Mouse (Mus musculus): ENCODE measurements at regions not wholly inside any gene's neighbourhood (a gene's known extent, or its start where the extent isn't known, plus 50 kb on each side); places are given as distances from the start of the nearest gene placed in this dataset.

- ATAC-seq (replicated peaks; ENCODE audit: low FRiP score, low TSS enrichment, poor library complexity, severe bottlenecking): no peak
Observed at GRCm38 (mm10) chr11:45173546-45173945, 556.4 kb downstream of the Ebf1 start.

GRCm38 (mm10) chr11:45174071-45174470 lies 557.0 kb downstream of the Ebf1 start:
- ATAC-seq (replicated peaks; ENCODE audit: low FRiP score, low TSS enrichment, poor library complexity, severe bottlenecking): no peak

DNA sequence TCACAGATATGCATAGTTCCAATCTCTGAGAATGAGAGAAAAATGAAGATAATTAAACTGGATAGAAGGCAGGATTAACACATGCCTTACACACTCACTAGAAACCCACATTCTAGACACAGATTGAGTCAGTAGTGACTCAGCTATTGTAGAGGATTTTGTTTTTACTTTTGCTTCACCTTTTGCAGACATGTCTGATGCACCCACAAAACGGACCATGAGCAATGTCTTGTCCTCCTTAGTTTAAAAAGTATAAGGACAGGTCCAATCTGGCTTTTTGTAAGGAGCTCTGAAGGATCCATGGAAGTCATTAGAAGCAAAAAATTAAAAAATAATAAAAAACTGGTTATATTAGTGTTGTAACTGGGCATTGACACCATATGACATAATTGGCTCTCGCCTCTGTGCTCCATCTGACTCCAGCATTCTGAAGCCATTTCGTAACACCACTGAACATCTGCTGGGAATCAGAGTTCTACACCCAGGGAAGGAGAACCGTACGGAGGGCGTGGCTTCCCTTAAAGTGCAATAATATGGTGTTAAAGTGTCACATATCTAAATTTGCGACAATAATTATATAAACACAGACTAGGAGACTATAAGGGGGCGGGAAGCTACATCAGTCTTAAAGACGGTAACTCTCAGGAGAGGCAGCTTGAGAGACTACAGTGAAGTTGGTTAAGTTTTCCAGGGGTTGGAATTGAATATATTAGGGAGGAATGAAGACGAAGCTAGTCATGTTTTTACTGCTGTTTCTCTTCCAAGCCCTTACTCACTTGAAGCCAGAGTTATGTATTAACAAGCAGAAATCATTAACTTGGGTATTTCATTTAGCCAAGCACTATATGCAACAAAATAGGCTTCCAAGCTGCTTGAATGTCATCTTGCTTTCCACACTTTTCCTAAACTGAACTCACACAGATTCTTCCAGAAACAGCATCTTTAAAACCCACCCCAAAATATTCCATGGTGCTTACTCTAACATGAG lies 558.0 kb downstream of the Ebf1 start:
- no peak for ATAC-seq (replicated peaks; ENCODE audit: low FRiP score, low TSS enrichment, poor library complexity, severe bottlenecking)

DNA sequence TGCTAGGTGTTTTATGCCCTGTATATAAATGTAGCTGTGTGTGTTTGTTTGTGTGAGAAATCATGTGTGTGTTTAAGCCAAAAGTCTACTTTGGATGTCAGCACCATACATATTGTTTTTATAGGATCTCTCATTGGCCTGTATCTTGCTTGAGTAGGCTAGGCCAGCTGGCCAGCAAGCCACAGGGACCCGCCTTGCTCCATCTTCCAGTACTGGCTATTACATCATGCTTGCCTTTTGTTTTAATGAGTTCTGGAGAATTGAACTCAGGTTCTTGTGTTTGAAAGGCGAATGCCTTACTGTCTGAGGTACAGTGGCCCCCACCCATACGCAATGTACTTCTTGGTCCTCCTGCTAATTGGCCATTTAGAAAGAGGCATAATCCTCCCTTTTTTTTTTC lies 559.9 kb downstream of the Ebf1 start:
- ATAC-seq (replicated peaks; ENCODE audit: low FRiP score, low TSS enrichment, poor library complexity, severe bottlenecking): no peak

DNA sequence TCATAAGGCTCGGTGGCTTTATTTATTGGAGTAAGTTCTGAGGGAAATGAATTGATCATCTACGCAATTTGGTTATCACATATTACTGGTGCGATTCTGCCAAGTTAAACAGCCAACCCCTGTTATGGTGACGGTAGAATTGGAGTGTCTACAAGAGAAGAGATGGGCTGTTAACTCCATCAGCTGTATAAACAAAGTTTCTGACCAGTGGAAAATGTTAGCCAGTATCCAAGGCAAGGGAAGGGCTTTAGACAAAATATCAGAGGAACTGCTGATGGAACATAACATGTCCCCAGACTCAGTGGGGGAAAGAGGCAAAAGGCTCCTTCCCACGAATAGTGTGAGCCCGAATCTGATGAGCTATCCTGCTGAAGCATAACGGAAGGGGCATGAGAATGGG lies 560.9 kb downstream of the Ebf1 start:
- no peak for ATAC-seq (replicated peaks; ENCODE audit: low FRiP score, low TSS enrichment, poor library complexity, severe bottlenecking)

GRCm38 (mm10) chr11:45179019-45179418 lies 561.9 kb downstream of the Ebf1 start:
- no peak for ATAC-seq (replicated peaks; ENCODE audit: low FRiP score, low TSS enrichment, poor library complexity, severe bottlenecking)

GRCm38 (mm10) chr11:45190601-45191370 lies 573.7 kb downstream of the Ebf1 start:
- ATAC-seq (replicated peaks; ENCODE audit: low FRiP score, low TSS enrichment, poor library complexity, severe bottlenecking): no peak

GRCm38 (mm10) chr11:45191392-45192189 lies 574.5 kb downstream of the Ebf1 start:
- no peak for ATAC-seq (replicated peaks; ENCODE audit: low FRiP score, low TSS enrichment, poor library complexity, severe bottlenecking)

- no peak for ATAC-seq (replicated peaks; ENCODE audit: low FRiP score, low TSS enrichment, poor library complexity, severe bottlenecking)
Observed at GRCm38 (mm10) chr11:45193319-45193718, 576.2 kb downstream of the Ebf1 start.

- ATAC-seq (replicated peaks; ENCODE audit: low FRiP score, low TSS enrichment, poor library complexity, severe bottlenecking): no peak
Observed at GRCm38 (mm10) chr11:45199520-45199919, 582.4 kb downstream of the Ebf1 start.

DNA sequence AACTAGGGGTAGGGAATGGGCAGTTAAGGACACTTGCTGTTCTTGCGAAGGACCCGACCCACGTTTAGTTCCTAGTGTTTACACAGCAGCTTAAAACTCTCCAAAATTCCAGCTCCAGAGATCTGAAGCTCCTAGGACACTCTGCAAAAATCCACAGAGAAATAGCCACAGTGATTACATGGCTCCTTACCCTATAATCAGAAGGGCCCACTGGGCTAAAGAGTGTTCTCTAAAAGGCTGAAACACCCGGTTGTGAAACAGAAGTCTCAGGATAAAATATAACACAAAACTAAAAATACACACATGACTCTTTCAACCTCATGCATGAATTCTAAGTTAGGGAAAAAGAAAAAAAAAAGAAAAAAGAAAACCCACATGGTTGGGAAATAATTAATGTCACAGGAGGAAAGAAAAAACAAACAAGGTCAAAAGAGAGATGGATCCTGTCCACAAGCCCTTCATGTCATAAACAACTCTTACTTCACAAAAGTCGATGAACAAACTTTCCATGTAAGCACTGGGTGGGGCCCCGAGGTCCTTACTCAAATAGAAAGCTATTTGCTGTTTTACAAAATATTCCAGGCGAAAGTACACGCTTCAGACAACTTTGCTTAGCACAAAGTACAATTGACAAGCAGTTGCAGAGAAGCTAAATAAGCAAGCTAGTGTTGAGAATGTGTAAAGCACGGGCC lies 583.7 kb downstream of the Ebf1 start:
- no peak for ATAC-seq (replicated peaks; ENCODE audit: low FRiP score, low TSS enrichment, poor library complexity, severe bottlenecking)

DNA sequence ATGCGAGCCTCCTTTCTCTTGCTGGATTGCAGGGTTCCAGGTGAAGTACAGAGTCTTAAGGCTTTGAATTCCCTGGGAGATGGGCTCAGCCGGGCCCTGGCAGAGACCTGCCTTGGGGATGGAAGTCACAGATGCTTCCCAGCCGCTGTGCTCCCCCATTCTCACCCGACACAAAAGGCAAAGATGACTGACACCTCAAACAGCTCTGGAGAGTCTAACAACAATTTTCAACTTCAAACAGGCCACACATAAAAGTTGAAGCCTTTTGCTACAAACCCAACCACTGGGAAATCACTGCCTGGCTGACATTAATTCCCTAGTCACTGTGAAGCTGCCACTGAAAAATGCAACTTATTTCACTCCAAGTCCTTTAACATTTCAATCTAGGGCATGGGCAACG lies 586.3 kb downstream of the Ebf1 start:
- ATAC-seq (replicated peaks; ENCODE audit: low FRiP score, low TSS enrichment, poor library complexity, severe bottlenecking): no peak

DNA sequence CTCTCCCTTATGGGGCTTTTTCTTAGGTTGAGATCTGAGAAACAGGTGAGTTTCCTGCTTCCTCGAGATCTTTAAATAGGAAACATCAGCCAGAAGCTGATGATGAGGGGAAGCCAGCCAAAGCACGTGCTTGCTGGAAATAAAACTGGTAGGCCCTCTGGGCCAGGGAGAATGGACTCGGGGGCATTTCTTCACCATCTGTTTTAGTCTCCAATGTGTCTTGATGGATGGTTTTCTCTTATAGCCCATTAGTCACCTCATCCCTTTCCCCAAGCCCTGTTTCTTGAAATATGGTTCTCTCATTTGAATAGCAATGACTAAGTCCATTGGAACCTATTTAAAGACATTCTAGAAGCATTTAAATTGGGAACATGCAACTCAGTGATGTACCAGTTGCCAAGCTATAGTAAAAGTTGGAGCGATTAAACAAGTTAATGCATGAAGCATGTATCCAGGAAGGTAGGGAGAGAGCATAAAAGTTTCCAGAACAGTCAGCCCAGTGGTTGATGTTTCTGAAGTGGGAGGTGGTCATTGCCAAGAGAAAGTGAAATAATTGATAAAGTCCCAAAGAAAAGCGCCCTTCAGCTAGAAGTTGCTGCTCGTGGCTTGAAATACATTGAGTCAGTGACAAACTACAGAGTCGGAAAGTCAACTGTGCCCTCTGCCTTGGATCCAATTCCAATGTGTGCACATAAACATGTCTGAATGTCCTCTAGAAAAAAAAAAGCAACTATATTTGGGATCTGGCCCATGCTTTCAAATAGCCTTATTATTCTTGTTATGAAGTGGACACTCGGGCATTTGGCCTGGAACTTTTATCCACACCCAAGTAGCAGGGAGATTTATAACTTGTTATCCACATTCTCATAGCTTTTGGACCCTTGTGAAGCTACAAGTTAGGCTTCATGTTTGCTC lies 589.8 kb downstream of the Ebf1 start:
- ATAC-seq (replicated peaks; ENCODE audit: low FRiP score, low TSS enrichment, poor library complexity, severe bottlenecking): no peak

GRCm38 (mm10) chr11:45214096-45214495 lies 597.0 kb downstream of the Ebf1 start:
- no peak for ATAC-seq (replicated peaks; ENCODE audit: low FRiP score, low TSS enrichment, poor library complexity, severe bottlenecking)

GRCm38 (mm10) chr11:45216942-45217474 lies 599.9 kb downstream of the Ebf1 start:
- ATAC-seq (replicated peaks; ENCODE audit: low FRiP score, low TSS enrichment, poor library complexity, severe bottlenecking): no peak

- no peak for ATAC-seq (replicated peaks; ENCODE audit: low FRiP score, low TSS enrichment, poor library complexity, severe bottlenecking)
Observed at GRCm38 (mm10) chr11:45219239-45219638, 602.1 kb downstream of the Ebf1 start.

- no peak for ATAC-seq (replicated peaks; ENCODE audit: low FRiP score, low TSS enrichment, poor library complexity, severe bottlenecking)
Observed at GRCm38 (mm10) chr11:45222021-45222420, 604.9 kb downstream of the Ebf1 start.

All from megakaryocyte-erythroid progenitor cell, adult 5-6 weeks (primary cell).